Mouse (Mus musculus) ES-E14 (cell line): ENCODE data around the gene B230104I21Rik.

ENCODE experiments used
- HCFC1 ChIP-seq: IDR thresholded peaks from 2 replicates; pipeline ENCODE4 v1.6.1; 2012; ENCODE audit warnings: low read length, inconsistent platforms, borderline replicate concordance; ENCODE audit not compliant: insufficient read depth
- MAFK ChIP-seq: IDR thresholded peaks from 2 replicates; pipeline ENCODE4 v1.6.1; 2014; ENCODE audit warnings: mild to moderate bottlenecking, low read depth, low read length, inconsistent platforms; ENCODE audit not compliant: insufficient read depth
- ZC3H11A ChIP-seq: IDR thresholded peaks from 2 replicates; pipeline ENCODE4 v1.6.1; 2012; ENCODE audit warnings: low read depth, mild to moderate bottlenecking, inconsistent platforms, low read length, borderline replicate concordance
- ZNF384 ChIP-seq: IDR thresholded peaks from 2 replicates; pipeline ENCODE4 v1.6.1; 2012; ENCODE audit warnings: low read depth, low read length, inconsistent platforms

- TF ChIP-seq MAFK (no peak), ZC3H11A (no peak), HCFC1 (no peak), ZNF384 (no peak)
Observed at GRCm38 (mm10) chr4:154358370-154358769, 22.4 kb downstream of the B230104I21Rik start.
